Mouse (Mus musculus) G1E (cell line): Measurements from ENCODE around the gene Sbno2.

ENCODE experiments used
- CTCF ChIP-seq: IDR thresholded peaks from 2 replicates; pipeline ENCODE4 v1.5.1; 2012; ENCODE audit warnings: low read depth, low read length, inconsistent platforms, mixed read lengths
- GATA1 ChIP-seq: IDR thresholded peaks from 2 replicates; pipeline ENCODE4 v1.6.1; 2012; ENCODE audit warnings: borderline replicate concordance, low read length, inconsistent platforms, mixed read lengths
- GATA2 ChIP-seq: IDR thresholded peaks from 2 replicates; pipeline ENCODE4 v1.6.1; 2012; ENCODE audit warnings: low read depth, low read length, inconsistent platforms, borderline replicate concordance
- POLR2AphosphoS5 ChIP-seq: IDR thresholded peaks from 2 replicates; pipeline ENCODE4 v1.6.1; 2012; ENCODE audit warnings: low read depth, low read length, inconsistent platforms; ENCODE audit not compliant: insufficient replicate concordance
- TAL1 ChIP-seq: conservative IDR thresholded peaks from 2 replicates; pipeline ENCODE4 v1.6.1; 2012; ENCODE audit warnings: low read depth, low read length, inconsistent platforms, mixed read lengths

- no peak for TF ChIP-seq GATA1
- no peak for TF ChIP-seq CTCF
- no peak for TF ChIP-seq GATA2
- no peak for TF ChIP-seq POLR2AphosphoS5
- TF ChIP-seq TAL1: no peak
Observed at GRCm38 (mm10) chr10:80077312-80077711, 28.1 kb downstream of the Sbno2 start.
